Mouse (Mus musculus) heart, embryonic 11.5 days (tissue): ENCODE data around the gene Mrps27. TPM values are rescaled to one million over a fixed set of nuclear protein-coding genes. Genes with fewer than 3 reads are reported as not detected.

Experiments
- ATAC-seq: fragments of 200-750 bp; cut with Nextera tagmentation; replicated peaks from 2 replicates; pipeline ENCODE4 v1.8.0; 2017; ENCODE audit warnings: moderate library complexity; ENCODE audit not compliant: insufficient number of reproducible peaks, low FRiP score, low TSS enrichment
- H3K27ac ChIP-seq: fragments of 300-500 bp; sonication (generic); 2 replicates; pipeline ENCODE4 v1.5.1; 2014; ENCODE audit warnings: mild to moderate bottlenecking, low read depth, low read length
- H3K27me3 ChIP-seq: fragments of 300-500 bp; sonication (generic); 2 replicates; pipeline ENCODE4 v1.6.1; 2014; ENCODE audit warnings: mild to moderate bottlenecking, low read length, mixed read lengths; ENCODE audit not compliant: control insufficient read depth, insufficient read depth
- H3K36me3 ChIP-seq: fragments of 300-500 bp; sonication (generic); 2 replicates; pipeline ENCODE4 v1.6.1; 2014; ENCODE audit warnings: mild to moderate bottlenecking, low read length, moderate library complexity, mixed read lengths; ENCODE audit not compliant: control insufficient read depth, insufficient read depth
- H3K4me1 ChIP-seq: fragments of 300-500 bp; sonication (generic); 2 replicates; pipeline ENCODE4 v1.6.1; 2014; ENCODE audit warnings: low read length; ENCODE audit not compliant: control insufficient read depth, insufficient read depth
- H3K4me2 ChIP-seq: fragments of 300-500 bp; sonication (generic); 2 replicates; pipeline ENCODE4 v1.6.1; 2014; ENCODE audit warnings: mild to moderate bottlenecking, moderate library complexity
- H3K4me3 ChIP-seq: fragments of 300-500 bp; sonication (generic); 2 replicates; pipeline ENCODE4 v1.5.1; 2014; ENCODE audit warnings: low read depth, low read length
- H3K9ac ChIP-seq: fragments of 300-500 bp; sonication (generic); 2 replicates; pipeline ENCODE4 v1.6.1; 2014; ENCODE audit warnings: mild to moderate bottlenecking, low read depth, low read length, moderate library complexity
- H3K9me3 ChIP-seq: fragments of 300-500 bp; sonication (generic); replicated peaks from 2 replicates; pipeline ENCODE4 v1.6.1; 2016; ENCODE audit warnings: low read length; ENCODE audit not compliant: control insufficient read depth
- WGBS: fragments of 180-500 bp; shearing (Covaris S2); extraction: QIAGEN DNeasy Blood & Tissue Kit; methylation state at CpG from one replicate; pipeline ENCODE4 v1.1.7; 2014; ENCODE audit not compliant: insufficient replicate concordance; 5-methylcytosine and 5-hydroxymethylcytosine counted together
- polyA plus RNA-seq: library from polyadenylated mRNA; unstranded; fragments of >200 nt; fragmentation: Nextera tagmentation; extraction: Ambion mirVana; gene quantifications from 2 replicates; pipeline ENCODE4 v1.2.1, GENCODE M21; 2014

Gene Mrps27
- 73.1 and 86.4 TPM in 2 replicates for polyA plus RNA-seq

- 3% methylated on average over 39 of the region's 39 CpGs for whole genome bisulfite sequencing
- Histone ChIP-seq H3K27ac (peak within 1 kb of the TSS; percentile 77), H3K4me2 (peak within 1 kb of the TSS; percentile 76), H3K4me3 (peak within 1 kb of the TSS; percentile 66), H3K4me1 (peaks cover 15% of the 10 kb centered on the region), H3K36me3 (peaks cover 13% of the 10 kb centered on the region), H3K9ac (peak within 1 kb of the TSS; percentile 80), H3K27me3 (no peaks in the 10 kb centered on the region), H3K9me3 (no peaks in the 10 kb centered on the region)
- peak; percentile 93 for ATAC-seq
Observed at GRCm38 (mm10) chr13:99344599-99345575, at the start of gene Mrps27, which contains the start of gene Ptcd2. Gene Mrps27, plus strand, starts transcription at chr13:99344786. Gene Ptcd2, minus strand, starts transcription at chr13:99344705.

DNA sequence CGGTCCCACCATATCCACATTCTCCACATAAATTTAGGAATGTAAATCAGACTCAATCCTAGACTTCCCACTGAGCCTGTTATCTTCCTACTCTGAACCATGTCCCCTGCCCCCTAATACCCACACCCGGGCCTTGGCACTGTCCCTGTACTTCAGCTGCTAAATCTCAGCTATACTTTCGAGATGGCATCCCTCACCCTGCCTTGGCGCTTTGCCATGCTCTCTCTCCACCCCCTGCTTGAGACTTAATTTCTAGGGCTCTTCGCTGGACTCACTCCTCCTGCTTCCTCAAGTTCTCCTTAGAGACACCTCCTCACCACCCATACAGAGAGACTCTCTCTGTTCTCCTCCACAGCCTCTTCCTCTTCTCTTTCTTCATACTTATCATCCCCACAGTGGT lies 44.7 kb upstream of the Mrps27 start:
- ATAC-seq, result no peak
- Histone ChIP-seq H3K4me1 (peaks cover 9% of the 10 kb centered on the region; the same call in 1 of the 2 replicates), H3K4me3 (no peak overlapping the region), H3K36me3 (no peaks in the 10 kb centered on the region), H3K9ac (no peak overlapping the region), H3K4me2 (no peak overlapping the region), H3K27ac (no peak overlapping the region), H3K9me3 (no peaks in the 10 kb centered on the region), H3K27me3 (no peaks in the 10 kb centered on the region)
- 86% methylated on average over 5 of the region's 5 CpGs for WGBS

GRCm38 (mm10) chr13:99303846-99304245 lies 40.7 kb upstream of the Mrps27 start:
- Histone ChIP-seq H3K27ac (no peak overlapping the region; the same call in 1 of the 2 replicates), H3K4me1 (peaks cover 14% of the 10 kb centered on the region; the same call in 1 of the 2 replicates), H3K4me3 (no peak overlapping the region), H3K36me3 (no peaks in the 10 kb centered on the region), H3K27me3 (no peaks in the 10 kb centered on the region), H3K9me3 (no peaks in the 10 kb centered on the region), H3K4me2 (no peak overlapping the region), H3K9ac (no peak overlapping the region)
- ATAC-seq, result no peak
- WGBS, result 57% methylated on average over 5 of the region's 5 CpGs

GRCm38 (mm10) chr13:99304365-99304764 lies 40.2 kb upstream of the Mrps27 start:
- Histone ChIP-seq H3K4me3 (no peak overlapping the region), H3K4me2 (no peak overlapping the region), H3K4me1 (peaks cover 14% of the 10 kb centered on the region; the same call in 1 of the 2 replicates), H3K36me3 (no peaks in the 10 kb centered on the region), H3K9me3 (no peaks in the 10 kb centered on the region), H3K9ac (no peak overlapping the region), H3K27me3 (no peaks in the 10 kb centered on the region), H3K27ac (no peak overlapping the region)
- 54% methylated on average over 11 of the region's 11 CpGs for WGBS
- ATAC-seq, result no peak

DNA sequence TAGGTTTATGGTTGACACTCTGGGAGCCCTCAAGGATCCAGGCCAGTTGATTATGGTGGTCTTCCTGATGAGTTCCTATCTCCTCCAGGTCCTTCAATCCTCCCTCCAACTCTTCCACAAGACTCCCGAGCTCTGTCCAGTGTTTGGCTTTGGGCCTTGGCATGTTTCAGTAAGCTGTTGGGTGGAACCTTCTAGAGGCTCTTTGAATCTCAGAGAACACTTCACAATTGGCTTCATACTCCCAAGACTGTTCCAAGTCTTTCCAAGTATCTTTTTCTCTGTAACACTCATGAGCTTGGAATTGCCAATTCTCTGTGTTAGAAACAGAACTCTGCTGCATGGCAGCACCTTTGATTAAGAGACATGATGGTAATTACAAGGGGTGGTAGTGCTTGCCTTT lies 39.4 kb upstream of the Mrps27 start:
- Histone ChIP-seq H3K27ac (no peak overlapping the region), H3K4me2 (no peak overlapping the region), H3K9me3 (no peaks in the 10 kb centered on the region), H3K4me3 (no peak overlapping the region), H3K4me1 (peaks cover 14% of the 10 kb centered on the region; the same call in 1 of the 2 replicates), H3K36me3 (no peaks in the 10 kb centered on the region), H3K9ac (no peak overlapping the region), H3K27me3 (no peaks in the 10 kb centered on the region)
- no peak for ATAC-seq
- 78% methylated on average over 1 of the region's 1 CpGs for WGBS

- ATAC-seq, result no peak
Observed at GRCm38 (mm10) chr13:99306164-99306563, 38.4 kb upstream of the Mrps27 start.

DNA sequence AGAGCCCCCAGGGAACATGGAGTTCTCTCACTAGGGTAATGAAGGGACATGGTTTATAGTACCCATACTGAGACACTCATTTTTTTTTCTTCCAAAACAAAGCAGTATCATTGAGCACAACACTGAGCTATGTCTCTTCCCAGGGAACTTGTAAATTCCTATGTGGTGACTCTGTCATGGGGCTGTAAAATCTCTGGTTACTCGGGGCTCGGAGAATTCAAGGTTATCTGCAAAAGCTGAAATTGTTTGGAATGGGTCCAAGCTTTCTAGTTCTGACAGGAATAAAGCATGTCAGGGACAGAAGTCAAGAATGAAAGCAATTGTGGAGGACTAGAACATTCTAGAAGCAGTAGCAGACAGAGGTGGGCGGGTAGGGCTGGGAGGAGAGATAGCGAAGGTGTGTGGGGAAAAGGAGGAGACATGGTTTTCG lies 36.6 kb upstream of the Mrps27 start:
- peaks cover 14% of the 10 kb centered on the region; the same call in 1 of the 2 replicates for H3K4me1 ChIP-seq
- H3K9me3 ChIP-seq, result no peaks in the 10 kb centered on the region
- ATAC-seq, result peak; percentile 33; the same call in 1 of the 2 replicates
- H3K9ac ChIP-seq, result no peak overlapping the region
- H3K4me3 ChIP-seq, result no peak overlapping the region
- H3K27ac ChIP-seq, result peak overlapping the region; percentile 77
- 34% methylated on average over 5 of the region's 5 CpGs for WGBS
- no peaks in the 10 kb centered on the region for H3K36me3 ChIP-seq
- no peak overlapping the region for H3K4me2 ChIP-seq
- H3K27me3 ChIP-seq, result no peaks in the 10 kb centered on the region

More at GRCm38 (mm10) chr13:99306164-99306563, 38.4 kb upstream of the Mrps27 start:
- Histone ChIP-seq H3K4me1 (peaks cover 14% of the 10 kb centered on the region; the same call in 1 of the 2 replicates), H3K4me3 (no peak overlapping the region), H3K4me2 (no peak overlapping the region), H3K27me3 (no peaks in the 10 kb centered on the region), H3K27ac (no peak overlapping the region), H3K9me3 (no peaks in the 10 kb centered on the region), H3K9ac (no peak overlapping the region), H3K36me3 (no peaks in the 10 kb centered on the region)
- WGBS, result 80% methylated on average over 8 of the region's 8 CpGs

GRCm38 (mm10) chr13:99308393-99308792 lies 36.2 kb upstream of the Mrps27 start:
- no peak overlapping the region for H3K4me2 ChIP-seq
- no peaks in the 10 kb centered on the region for H3K36me3 ChIP-seq
- peak overlapping the region; percentile 77; the same call in 1 of the 2 replicates for H3K27ac ChIP-seq
- H3K9ac ChIP-seq, result no peak overlapping the region
- WGBS, result 84% methylated on average over 8 of the region's 8 CpGs
- peaks cover 14% of the 10 kb centered on the region; the same call in 1 of the 2 replicates for H3K4me1 ChIP-seq
- H3K4me3 ChIP-seq, result no peak overlapping the region
- no peaks in the 10 kb centered on the region for H3K27me3 ChIP-seq
- H3K9me3 ChIP-seq, result no peaks in the 10 kb centered on the region
- no peak for ATAC-seq
